Mouse (Mus musculus) embryonic fibroblast, embryonic 13.5 days (primary cell): ENCODE data around the gene Zhx3.

Experiments
- CTCF ChIP-seq: IDR thresholded peaks from 2 replicates; pipeline ENCODE4 v1.5.1; 2011; ENCODE audit warnings: mild to moderate bottlenecking, control low read depth, low read length, moderate library complexity, borderline replicate concordance; ENCODE audit not compliant: insufficient read depth
- POLR2A ChIP-seq: IDR thresholded peaks from 2 replicates; pipeline ENCODE4 v1.6.1; 2011; ENCODE audit warnings: low read depth, mild to moderate bottlenecking, control low read depth, low read length, moderate library complexity

DNA sequence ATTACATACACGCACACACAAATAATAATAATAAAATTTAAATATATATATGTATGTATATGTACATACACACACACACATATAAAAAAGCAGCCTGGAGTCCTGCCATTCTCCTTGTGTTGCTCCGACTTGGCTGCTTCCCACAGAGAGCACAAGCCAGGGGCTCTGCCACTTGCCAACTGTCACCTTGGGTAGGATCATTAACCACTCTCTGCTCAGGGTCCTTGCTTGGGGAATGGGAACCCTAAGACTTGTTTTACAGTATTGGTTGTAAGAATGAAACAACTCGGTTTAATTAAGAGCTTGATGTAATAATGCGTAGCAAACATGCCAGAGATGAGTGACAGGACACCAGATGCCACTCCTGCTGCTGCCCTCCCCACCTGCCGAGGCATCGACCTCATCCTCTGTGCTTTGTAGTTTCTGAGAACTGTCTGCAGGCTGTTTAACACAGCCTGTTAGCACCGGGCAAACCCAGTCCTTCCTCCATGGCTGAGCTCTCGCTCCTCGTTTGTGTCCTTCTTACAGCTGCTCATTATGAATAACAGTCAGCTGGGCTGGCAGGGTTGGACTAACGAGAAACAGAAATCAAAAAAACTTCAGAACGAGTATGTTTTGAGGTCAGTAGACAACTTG is 132.2 kb downstream of the Zhx3 start:
- no peak for TF ChIP-seq POLR2A
- TF ChIP-seq CTCF: no peak
